Mouse (Mus musculus) embryonic facial prominence, embryonic 12.5 days (tissue): ENCODE results near the gene Wscd2. TPM values are rescaled to one million over a fixed set of nuclear protein-coding genes. Genes with fewer than 3 reads are reported as not detected.

Experiments used
- ATAC-seq: fragments of 200-750 bp; cut with Nextera tagmentation; 2 replicates; pipeline ENCODE4 v1.8.0; 2017; ENCODE audit not compliant: insufficient number of reproducible peaks, insufficient read depth, low FRiP score, low TSS enrichment
- H3K27ac ChIP-seq: fragments of 300-500 bp; sonication (generic); 2 replicates; pipeline ENCODE4 v1.5.1; 2016; ENCODE audit warnings: mild to moderate bottlenecking
- H3K27me3 ChIP-seq: fragments of 300-500 bp; sonication (generic); 2 replicates; pipeline ENCODE4 v1.6.1; 2016; ENCODE audit warnings: mild to moderate bottlenecking, moderate library complexity
- H3K36me3 ChIP-seq: fragments of 300-500 bp; sonication (generic); 2 replicates; pipeline ENCODE4 v1.6.1; 2016; ENCODE audit warnings: mild to moderate bottlenecking
- H3K4me1 ChIP-seq: fragments of 300-500 bp; sonication (generic); 2 replicates; pipeline ENCODE4 v1.6.1; 2016
- H3K4me2 ChIP-seq: fragments of 300-500 bp; sonication (generic); replicated peaks from 2 replicates; pipeline ENCODE4 v1.6.1; 2016; ENCODE audit warnings: mild to moderate bottlenecking, moderate library complexity
- H3K4me3 ChIP-seq: fragments of 300-500 bp; sonication (generic); 2 replicates; pipeline ENCODE4 v1.5.1; 2016; ENCODE audit warnings: mild to moderate bottlenecking
- H3K9ac ChIP-seq: fragments of 300-500 bp; sonication (generic); 2 replicates; pipeline ENCODE4 v1.6.1; 2016; ENCODE audit warnings: mild to moderate bottlenecking, moderate library complexity
- H3K9me3 ChIP-seq: fragments of 300-500 bp; sonication (generic); 2 replicates; pipeline ENCODE4 v1.6.1; 2016; ENCODE audit warnings: mild to moderate bottlenecking, moderate library complexity
- WGBS: fragments of 180-500 bp; shearing (Covaris S2); methylation state at CpG from one replicate; pipeline ENCODE4 v1.1.7; 2016; 5-methylcytosine and 5-hydroxymethylcytosine counted together
- polyA plus RNA-seq: library from polyadenylated mRNA; unstranded; fragments of >200 nt; fragmentation: Nextera tagmentation; extraction: Ambion mirVana; gene quantifications from 2 replicates; pipeline ENCODE4 v1.2.1, GENCODE M21; 2016

Gene Wscd2
- polyA plus RNA-seq, 1 experiment from 2014 or later, result 7.1 TPM

- H3K36me3 ChIP-seq, result no peaks in the 10 kb centered on the region
These were observed 14.5 kb downstream of the Wscd2 start for GRCm38 (mm10) chr5:113504654-113505053.

GRCm38 (mm10) chr5:113506065-113506464 is 15.9 kb downstream of the Wscd2 start:
- peaks cover 39% of the 10 kb centered on the region for H3K4me1 ChIP-seq
- no peak overlapping the region for H3K4me3 ChIP-seq
- WGBS, result 57% methylated on average over 6 of the region's 6 CpGs
- H3K9ac ChIP-seq, result no peak overlapping the region
- no peak for ATAC-seq
- peaks cover 9% of the 10 kb centered on the region; the same call in 1 of the 2 replicates for H3K27me3 ChIP-seq
- no peak overlapping the region for H3K4me2 ChIP-seq
- H3K27ac ChIP-seq, result no peak overlapping the region
- no peaks in the 10 kb centered on the region for H3K9me3 ChIP-seq
- H3K36me3 ChIP-seq, result no peaks in the 10 kb centered on the region

More at GRCm38 (mm10) chr5:113504654-113505053, 14.5 kb downstream of the Wscd2 start:
- peak; percentile 53; the same call in 1 of the 2 replicates for ATAC-seq
- Histone ChIP-seq H3K9ac (no peak overlapping the region), H3K27me3 (peaks cover 4% of the 10 kb centered on the region; the same call in 1 of the 2 replicates), H3K27ac (peak overlapping the region; percentile 64), H3K9me3 (no peaks in the 10 kb centered on the region), H3K4me3 (no peak overlapping the region), H3K4me2 (no peak overlapping the region), H3K4me1 (peaks cover 28% of the 10 kb centered on the region)
- WGBS, result 5% methylated on average over 4 of the region's 4 CpGs

GRCm38 (mm10) chr5:113506779-113507178 is 16.6 kb downstream of the Wscd2 start:
- H3K4me1 ChIP-seq, result peaks cover 39% of the 10 kb centered on the region
- no peak for ATAC-seq
- H3K36me3 ChIP-seq, result no peaks in the 10 kb centered on the region
- no peak overlapping the region for H3K4me2 ChIP-seq
- WGBS, result 73% methylated on average over 5 of the region's 5 CpGs
- H3K9ac ChIP-seq, result no peak overlapping the region
- H3K27me3 ChIP-seq, result peaks cover 9% of the 10 kb centered on the region; the same call in 1 of the 2 replicates
- H3K27ac ChIP-seq, result no peak overlapping the region
- H3K4me3 ChIP-seq, result no peak overlapping the region
- H3K9me3 ChIP-seq, result no peaks in the 10 kb centered on the region

- no peak for ATAC-seq
- H3K4me2 ChIP-seq, result no peak overlapping the region
- H3K27me3 ChIP-seq, result 0 out of 2 replicates have a peak, but pooled peaks cover 5% of the 10 kb centered on the region
- WGBS, result 83% methylated on average over 4 of the region's 4 CpGs
- H3K9me3 ChIP-seq, result no peaks in the 10 kb centered on the region
- no peak overlapping the region for H3K27ac ChIP-seq
- H3K36me3 ChIP-seq, result no peaks in the 10 kb centered on the region
- peaks cover 24% of the 10 kb centered on the region for H3K4me1 ChIP-seq
- no peak overlapping the region for H3K9ac ChIP-seq
- H3K4me3 ChIP-seq, result no peak overlapping the region
These were observed 19.0 kb downstream of the Wscd2 start for GRCm38 (mm10) chr5:113509167-113509566.

- Histone ChIP-seq H3K4me2 (no peak overlapping the region), H3K4me1 (peaks cover 27% of the 10 kb centered on the region), H3K4me3 (no peak overlapping the region), H3K9ac (no peak overlapping the region), H3K27me3 (0 out of 2 replicates have a peak, but pooled peaks cover 5% of the 10 kb centered on the region), H3K36me3 (no peaks in the 10 kb centered on the region), H3K9me3 (no peaks in the 10 kb centered on the region), H3K27ac (no peak overlapping the region)
- ATAC-seq, result no peak
- 77% methylated on average over 8 of the region's 8 CpGs for WGBS
These were observed 23.5 kb downstream of the Wscd2 start for GRCm38 (mm10) chr5:113513640-113514039.

GRCm38 (mm10) chr5:113514062-113514461 is 23.9 kb downstream of the Wscd2 start:
- H3K4me1 ChIP-seq, result peaks cover 27% of the 10 kb centered on the region
- no peak overlapping the region for H3K27ac ChIP-seq
- H3K36me3 ChIP-seq, result no peaks in the 10 kb centered on the region
- no peaks in the 10 kb centered on the region for H3K9me3 ChIP-seq
- 0 out of 2 replicates have a peak, but pooled peaks cover 5% of the 10 kb centered on the region for H3K27me3 ChIP-seq
- ATAC-seq, result no peak
- 85% methylated on average over 6 of the region's 6 CpGs for WGBS
- no peak overlapping the region for H3K4me2 ChIP-seq
- H3K4me3 ChIP-seq, result no peak overlapping the region
- H3K9ac ChIP-seq, result no peak overlapping the region

- Histone ChIP-seq H3K9ac (no peak overlapping the region), H3K4me2 (0 out of 2 replicates have a peak overlapping the region, but pooled peaks have one; percentile 3), H3K27ac (no peak overlapping the region), H3K36me3 (no peaks in the 10 kb centered on the region), H3K4me3 (no peak overlapping the region), H3K27me3 (no peaks in the 10 kb centered on the region), H3K4me1 (peaks cover 16% of the 10 kb centered on the region), H3K9me3 (no peaks in the 10 kb centered on the region)
- no peak for ATAC-seq
- 22% methylated on average over 14 of the region's 14 CpGs for WGBS
These were observed 26.2 kb downstream of the Wscd2 start for GRCm38 (mm10) chr5:113516119-113516872.

GRCm38 (mm10) chr5:113516873-113517336 is 26.8 kb downstream of the Wscd2 start:
- H3K27me3 ChIP-seq, result no peaks in the 10 kb centered on the region
- no peak overlapping the region for H3K9ac ChIP-seq
- H3K4me1 ChIP-seq, result peaks cover 16% of the 10 kb centered on the region
- no peaks in the 10 kb centered on the region for H3K9me3 ChIP-seq
- 18% methylated on average over 14 of the region's 14 CpGs for WGBS
- 0 out of 2 replicates have a peak overlapping the region, but pooled peaks have one; percentile 3 for H3K4me2 ChIP-seq
- no peak overlapping the region for H3K27ac ChIP-seq
- no peaks in the 10 kb centered on the region for H3K36me3 ChIP-seq
- ATAC-seq, result no peak
- no peak overlapping the region for H3K4me3 ChIP-seq

GRCm38 (mm10) chr5:113517387-113517786 is 27.3 kb downstream of the Wscd2 start:
- no peak for ATAC-seq
- Histone ChIP-seq H3K4me3 (no peak overlapping the region), H3K36me3 (no peaks in the 10 kb centered on the region), H3K27ac (no peak overlapping the region), H3K4me1 (peaks cover 16% of the 10 kb centered on the region), H3K9ac (no peak overlapping the region), H3K9me3 (no peaks in the 10 kb centered on the region), H3K27me3 (no peaks in the 10 kb centered on the region), H3K4me2 (no peak overlapping the region)
- 77% methylated on average over 4 of the region's 4 CpGs for WGBS

- Histone ChIP-seq H3K27me3 (no peaks in the 10 kb centered on the region), H3K4me2 (no peak overlapping the region), H3K36me3 (no peaks in the 10 kb centered on the region), H3K9me3 (no peaks in the 10 kb centered on the region), H3K9ac (no peak overlapping the region), H3K27ac (no peak overlapping the region), H3K4me3 (no peak overlapping the region), H3K4me1 (peaks cover 12% of the 10 kb centered on the region)
- 80% methylated on average over 6 of the region's 6 CpGs for WGBS
- no peak for ATAC-seq
These were observed 30.9 kb downstream of the Wscd2 start for GRCm38 (mm10) chr5:113521037-113521436.

- WGBS, result 81% methylated on average over 1 of the region's 1 CpGs
- Histone ChIP-seq H3K4me1 (peaks cover 9% of the 10 kb centered on the region; the same call in 1 of the 2 replicates), H3K27me3 (peaks cover 5% of the 10 kb centered on the region; the same call in 1 of the 2 replicates), H3K27ac (no peak overlapping the region), H3K9me3 (no peaks in the 10 kb centered on the region), H3K4me3 (no peak overlapping the region), H3K4me2 (no peak overlapping the region), H3K36me3 (no peaks in the 10 kb centered on the region), H3K9ac (no peak overlapping the region)
- no peak for ATAC-seq
These were observed 48.7 kb downstream of the Wscd2 start for GRCm38 (mm10) chr5:113538826-113539225.

GRCm38 (mm10) chr5:113539438-113539837 is 49.3 kb downstream of the Wscd2 start:
- Histone ChIP-seq H3K36me3 (no peaks in the 10 kb centered on the region), H3K4me3 (no peak overlapping the region), H3K4me1 (peaks cover 9% of the 10 kb centered on the region; the same call in 1 of the 2 replicates), H3K4me2 (no peak overlapping the region), H3K9ac (no peak overlapping the region), H3K27me3 (peaks cover 5% of the 10 kb centered on the region; the same call in 1 of the 2 replicates), H3K9me3 (no peaks in the 10 kb centered on the region), H3K27ac (no peak overlapping the region)
- ATAC-seq, result no peak
- WGBS, result 71% methylated on average over 2 of the region's 2 CpGs
